Mouse (Mus musculus): Measurements from ENCODE around the gene Atp6ap1.
A peak's percentile ranks its signal among the peaks of the same experiment; 100 is the strongest.

Atp6ap1 gene

DNA sequence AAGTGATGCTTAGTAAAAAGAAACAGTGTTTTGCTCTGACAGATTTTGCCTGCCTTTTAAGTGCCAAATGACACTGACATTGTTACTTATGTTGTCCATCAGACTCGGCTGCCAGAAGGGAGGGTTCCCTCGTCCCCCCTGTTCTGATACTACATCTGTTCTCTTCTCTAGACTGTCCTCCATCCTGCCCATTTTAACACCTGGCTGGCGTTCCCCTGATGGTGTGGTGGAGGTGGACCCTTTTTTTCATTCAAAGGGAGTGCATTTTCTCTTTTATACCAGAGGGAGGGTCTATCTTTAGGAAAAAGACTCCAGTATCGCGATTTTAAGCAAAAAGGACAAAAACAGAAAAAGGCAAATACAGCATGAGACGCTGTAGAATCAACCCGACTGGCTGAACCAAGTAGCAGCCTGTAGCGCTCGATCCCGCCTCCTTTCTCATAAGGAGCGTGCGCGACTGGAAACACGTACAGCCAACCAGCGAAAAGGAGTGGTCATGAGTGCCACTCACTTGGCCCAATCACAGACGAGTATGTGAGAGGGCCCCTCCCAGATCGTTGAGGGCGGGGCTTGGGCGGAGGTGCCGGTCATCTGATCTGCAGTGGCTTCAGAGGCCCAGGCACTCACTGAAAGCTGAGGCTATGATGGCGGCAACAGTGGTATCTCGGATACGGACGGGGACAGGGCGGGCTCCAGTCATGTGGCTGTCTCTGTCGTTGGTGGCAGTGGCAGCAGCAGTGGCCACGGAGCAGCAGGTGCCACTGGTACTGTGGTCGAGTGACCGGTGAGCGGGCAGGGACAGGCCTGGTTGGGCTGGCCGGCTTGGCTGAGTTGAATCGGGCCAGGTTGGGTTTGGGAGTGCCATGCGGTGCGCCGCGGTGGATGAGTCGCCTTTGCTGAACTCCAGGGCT, at the start of gene Atp6ap1:
TSS of gene Atp6ap1 (plus strand) at position 560 of the 911 bp plus-strand sequence.
- DNase-seq (ENCODE audit: extremely low read depth, low read depth) = peak; percentile 96

DNA sequence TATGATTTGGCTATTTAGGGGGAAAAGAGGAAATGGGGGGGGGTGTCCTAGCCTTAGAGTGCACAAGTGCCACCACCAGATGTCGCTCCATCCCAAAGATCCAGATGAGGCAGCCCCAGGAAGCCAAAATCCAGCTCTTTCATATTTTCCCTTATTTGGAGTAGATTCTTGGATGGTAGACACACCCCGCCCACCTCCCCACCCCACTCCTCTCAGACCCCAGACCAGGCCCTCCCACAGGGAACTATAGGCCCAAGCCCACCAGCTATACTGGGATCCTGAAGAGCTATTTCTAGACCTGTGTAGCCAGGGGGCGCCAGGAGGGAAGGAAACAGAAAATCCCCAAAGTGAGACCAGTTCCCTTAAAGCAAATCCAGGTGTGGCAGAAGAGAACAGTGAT, 48.2 kb upstream of the Atp6ap1 start:
- no peak for DNase-seq (ENCODE audit: extremely low read depth, low read depth)

DNA sequence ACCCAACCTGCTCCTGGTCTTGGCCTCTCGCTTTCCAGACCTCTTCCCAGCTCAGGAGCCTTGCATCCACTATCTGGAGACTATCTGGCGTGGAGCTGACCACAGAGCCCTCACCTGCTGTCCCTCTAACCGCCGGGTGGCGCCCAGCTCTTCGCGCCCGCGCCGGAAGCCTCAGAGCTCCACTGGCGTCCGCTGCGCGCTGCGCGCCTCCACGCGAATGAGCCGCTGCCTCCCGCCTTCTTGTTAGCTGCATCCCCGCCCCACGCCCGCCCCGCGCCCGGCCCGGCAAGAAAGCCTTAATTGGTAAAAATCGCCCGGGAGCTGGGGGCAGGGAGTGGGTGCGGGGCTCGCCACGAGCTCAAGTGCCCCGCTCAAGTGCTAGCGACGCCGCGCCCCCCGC, 47.3 kb upstream of the Atp6ap1 start, which contains the start of gene Flna:
TSS of gene Flna (minus strand) at position 206 of the 400 bp plus-strand sequence.
- DNase-seq (ENCODE audit: extremely low read depth, low read depth) = no peak

DNA sequence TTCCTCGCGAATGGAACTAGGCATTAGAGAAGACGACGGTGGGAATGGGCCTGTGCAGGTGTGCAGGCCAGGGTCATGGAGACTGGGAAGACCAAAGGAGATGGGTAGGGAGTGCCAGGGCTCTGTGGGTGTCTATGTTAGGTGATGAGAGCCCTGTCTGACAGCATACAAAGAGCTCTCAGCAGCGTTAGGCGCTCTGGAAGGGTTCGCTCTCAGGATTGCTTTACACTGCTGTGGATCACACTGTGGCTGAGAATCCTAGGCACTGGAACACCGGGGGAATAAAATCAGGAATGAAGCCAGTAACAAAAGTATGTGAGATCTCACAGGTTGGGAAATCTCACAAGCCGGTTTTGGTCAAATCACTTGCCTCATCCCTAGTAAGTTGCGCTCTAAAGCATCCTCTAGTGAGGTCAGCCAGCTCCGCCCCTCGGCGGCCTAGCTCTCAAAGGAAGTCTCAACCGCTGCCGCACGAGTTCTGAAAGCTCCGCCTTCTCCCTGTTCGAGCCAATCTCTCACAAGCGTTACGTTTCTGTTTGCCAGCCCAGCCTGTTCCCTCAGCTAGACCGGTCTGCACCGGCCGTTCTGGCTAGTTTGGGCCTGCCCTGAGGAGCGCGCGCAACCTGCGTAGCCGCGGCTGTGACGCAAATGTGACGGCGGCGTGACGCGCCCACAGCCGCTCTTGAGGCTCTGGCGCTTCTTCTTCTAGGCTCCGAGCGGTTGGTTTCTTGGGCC, 42.6 kb upstream of the Atp6ap1 start, which contains the start of gene Emd:
TSS of gene Emd (plus strand) at position 535 of the 735 bp plus-strand sequence.
- DNase-seq (ENCODE audit: extremely low read depth, low read depth) = peak; percentile 98

DNA sequence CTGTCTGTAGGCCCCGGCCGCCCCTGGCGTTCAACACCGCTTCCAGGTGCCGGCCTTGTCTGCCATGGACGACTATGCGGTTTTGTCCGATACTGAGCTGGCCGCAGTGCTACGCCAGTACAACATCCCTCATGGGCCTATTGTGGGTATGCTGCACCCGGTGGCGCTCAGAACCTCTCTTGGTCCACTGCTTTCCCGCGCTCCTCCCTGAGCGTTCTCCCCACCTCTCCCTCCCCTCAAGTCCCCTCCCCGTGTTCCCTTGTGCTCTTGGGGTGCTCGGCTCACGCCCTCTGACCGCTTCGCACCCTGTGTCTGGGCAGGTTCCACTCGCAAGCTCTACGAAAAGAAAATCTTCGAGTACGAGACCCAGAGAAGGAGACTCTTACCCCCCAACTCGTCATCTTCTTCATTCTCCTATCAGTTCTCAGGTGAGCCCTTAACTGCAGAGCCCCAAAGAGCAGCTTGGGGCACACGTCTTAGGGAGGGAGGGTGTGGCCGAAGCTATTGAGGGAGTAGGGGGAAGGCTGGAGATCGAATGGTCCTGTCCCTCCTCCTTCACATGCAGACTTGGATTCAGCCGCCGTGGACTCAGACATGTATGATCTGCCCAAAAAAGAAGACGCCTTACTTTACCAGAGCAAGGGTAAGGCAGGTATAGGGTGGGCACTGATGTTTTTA, 41.9 kb upstream of the Atp6ap1 start:
- no peak for DNase-seq (ENCODE audit: extremely low read depth, low read depth)

DNA sequence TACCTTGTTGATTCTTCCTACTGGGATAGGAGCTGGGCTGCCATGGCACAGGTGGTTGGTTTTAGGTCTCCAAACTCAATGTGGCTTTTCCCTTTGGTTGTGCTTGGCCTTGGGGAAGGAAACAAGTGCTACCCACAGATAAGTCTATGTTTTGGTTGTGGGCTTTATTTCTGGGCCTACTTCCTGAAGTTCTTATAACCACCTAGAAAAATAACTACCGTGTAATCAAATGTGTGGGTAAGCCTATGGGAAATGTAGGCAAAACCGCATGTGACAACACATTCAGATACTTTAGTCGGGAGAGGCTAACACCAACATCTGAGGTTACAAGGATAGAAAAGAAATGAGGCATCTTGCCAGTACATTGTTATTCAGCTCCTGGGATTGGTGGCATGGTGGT, 39.2 kb upstream of the Atp6ap1 start:
- DNase-seq (ENCODE audit: extremely low read depth, low read depth) = peak; percentile 70

DNA sequence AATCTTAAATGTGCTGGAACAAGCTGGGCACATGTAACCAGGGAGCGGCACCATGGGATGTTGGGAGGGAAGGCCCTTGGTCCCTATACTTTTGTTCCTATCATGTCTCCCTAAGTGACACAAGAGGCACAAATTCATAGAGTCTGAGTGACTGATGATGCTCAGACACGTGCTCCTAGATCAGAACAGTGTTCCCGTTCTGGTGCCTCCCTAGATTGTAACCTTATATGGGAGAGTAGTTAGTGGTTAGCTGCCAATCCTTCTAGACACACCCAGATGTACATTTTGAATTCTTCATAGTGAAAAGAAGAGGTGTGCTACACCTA, 27.2 kb upstream of the Atp6ap1 start:
- DNase-seq (ENCODE audit: extremely low read depth, low read depth) = no peak

DNA sequence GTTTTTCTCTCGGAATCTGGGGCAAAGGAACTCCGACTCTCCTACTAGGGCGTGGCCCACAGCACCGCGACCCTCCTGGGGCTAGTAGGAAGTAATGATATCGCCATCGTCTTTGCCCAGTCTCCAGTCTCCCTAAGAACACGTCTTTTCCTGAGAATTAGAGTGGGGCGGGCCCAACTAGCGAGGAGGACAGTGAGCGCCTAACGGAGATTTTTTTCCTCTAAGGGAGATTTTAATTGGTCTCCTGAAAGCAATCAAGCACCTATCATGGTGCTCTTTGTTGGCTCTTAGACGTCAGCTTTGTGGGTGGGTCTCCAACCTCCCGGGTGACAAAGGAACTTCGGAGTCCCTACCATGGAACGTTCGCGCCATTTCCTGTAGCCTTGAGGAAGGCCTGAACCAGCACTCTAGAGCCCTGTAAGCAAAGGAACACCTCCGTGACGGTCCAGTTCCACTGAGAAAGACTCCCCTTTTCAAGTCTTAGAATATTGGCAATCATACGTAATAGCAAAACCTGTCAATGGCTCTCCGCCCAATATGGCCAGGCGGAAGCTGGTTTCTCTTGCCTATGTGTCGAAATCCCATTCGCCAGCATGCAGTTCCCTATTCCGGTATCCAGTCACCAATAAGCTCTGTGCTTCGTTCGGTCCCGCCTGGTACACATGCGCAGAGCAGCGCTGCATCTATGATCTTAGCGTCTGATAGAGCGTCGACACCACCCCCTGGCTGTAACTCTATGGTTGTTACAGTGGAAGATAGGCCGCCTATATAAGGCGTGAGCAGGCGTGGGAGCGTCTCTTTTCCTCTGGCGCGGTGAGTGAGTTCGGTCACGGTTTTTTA, 26.6 kb upstream of the Atp6ap1 start, which contains the start of gene Rpl10:
TSS of gene Rpl10 (plus strand) at position 751 of the 840 bp plus-strand sequence.
- DNase-seq (ENCODE audit: extremely low read depth, low read depth) = peak; percentile 99

DNA sequence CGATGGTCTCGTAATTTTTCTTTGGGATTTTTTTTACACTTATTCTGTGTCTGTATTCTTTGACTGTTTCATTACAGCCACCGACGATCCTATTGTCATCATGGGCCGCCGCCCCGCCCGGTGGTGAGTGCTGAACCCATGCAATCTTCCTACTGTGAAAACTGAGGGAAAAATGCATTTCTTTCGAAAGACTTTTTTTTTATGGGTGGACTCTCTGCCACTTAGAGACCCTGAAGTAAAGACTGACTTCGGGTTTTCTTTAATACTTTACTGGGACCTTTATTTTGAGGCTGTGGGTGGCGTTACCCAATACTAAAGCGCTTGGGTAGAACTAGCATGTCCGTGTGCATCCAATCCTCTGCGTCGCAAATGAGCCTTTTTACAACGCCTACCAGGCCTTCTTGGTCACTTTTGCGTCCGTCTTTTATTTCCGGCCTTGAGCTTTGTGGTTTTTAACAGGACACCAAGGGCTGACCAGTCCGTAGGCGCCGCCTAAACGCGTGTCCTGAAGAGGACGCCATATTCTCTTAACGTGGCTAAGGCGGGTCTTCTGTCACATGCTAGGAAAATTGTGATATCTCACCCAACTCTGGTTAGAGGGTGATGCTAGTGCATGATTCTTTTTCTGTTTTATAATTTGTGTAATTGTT, 25.9 kb upstream of the Atp6ap1 start:
- DNase-seq (ENCODE audit: extremely low read depth, low read depth) = no peak

DNA sequence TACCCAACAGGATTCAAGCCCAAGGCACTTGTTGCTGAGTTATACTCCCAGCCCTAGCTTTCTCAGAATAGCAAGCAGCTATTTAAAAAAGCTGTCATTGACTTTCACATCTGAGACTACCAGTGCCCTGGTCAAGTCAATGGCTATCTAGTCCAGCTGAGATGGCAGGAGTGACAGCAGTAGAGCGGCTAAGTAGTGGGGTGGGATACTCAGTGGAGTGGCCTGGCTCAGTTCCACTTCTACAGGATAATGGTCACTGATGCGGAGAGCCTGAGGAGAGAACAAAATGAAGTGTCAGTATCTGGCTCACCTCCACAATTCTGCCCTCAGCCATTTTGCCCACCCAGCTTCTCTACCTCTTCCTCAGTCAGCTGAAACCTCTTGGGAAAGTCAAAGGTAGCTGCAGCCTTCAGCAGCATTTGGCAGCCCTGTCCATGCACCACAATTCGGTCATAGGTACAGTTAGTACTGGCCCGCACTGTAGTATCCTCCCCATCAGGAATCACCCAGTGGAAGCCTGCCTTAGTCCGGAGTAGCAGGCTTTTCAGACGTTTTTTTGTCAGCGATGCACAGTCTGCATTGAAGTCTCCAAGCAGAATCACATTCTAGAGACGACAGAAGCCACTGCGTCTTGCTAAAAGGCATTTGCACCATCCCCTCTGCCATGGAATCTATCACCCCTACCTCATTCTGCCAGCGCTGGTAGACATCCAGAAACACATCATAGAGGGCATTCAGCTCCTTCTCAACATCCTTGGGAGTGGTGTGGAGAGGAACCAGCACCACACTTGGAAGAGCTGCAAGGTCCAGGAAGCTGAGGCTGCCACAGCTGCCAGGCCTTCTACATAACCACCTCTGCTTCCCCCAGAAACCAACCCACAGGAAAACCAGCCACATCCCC, 23.2 kb upstream of the Atp6ap1 start:
- no peak for DNase-seq (ENCODE audit: extremely low read depth, low read depth)

DNA sequence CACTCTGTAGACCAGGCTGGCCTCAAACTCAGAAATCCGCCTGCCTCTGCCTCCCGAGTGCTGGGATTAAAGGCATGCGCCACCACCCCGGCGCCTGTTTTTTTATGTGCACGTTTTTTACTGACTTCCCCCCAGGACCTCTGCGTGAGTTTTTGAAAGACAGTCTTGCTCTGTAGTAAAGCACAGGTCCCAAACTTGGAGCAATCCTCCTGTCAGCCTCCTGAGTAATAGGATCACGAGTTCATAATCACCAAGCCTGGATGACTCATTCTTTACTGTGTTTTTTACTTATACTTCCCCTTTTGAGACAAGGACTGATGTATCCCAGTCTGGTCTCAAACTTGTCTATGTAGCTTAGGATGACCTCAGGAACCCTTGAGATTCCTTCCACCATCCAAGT, 19.0 kb upstream of the Atp6ap1 start:
- peak; percentile 93 for DNase-seq (ENCODE audit: extremely low read depth, low read depth)

DNA sequence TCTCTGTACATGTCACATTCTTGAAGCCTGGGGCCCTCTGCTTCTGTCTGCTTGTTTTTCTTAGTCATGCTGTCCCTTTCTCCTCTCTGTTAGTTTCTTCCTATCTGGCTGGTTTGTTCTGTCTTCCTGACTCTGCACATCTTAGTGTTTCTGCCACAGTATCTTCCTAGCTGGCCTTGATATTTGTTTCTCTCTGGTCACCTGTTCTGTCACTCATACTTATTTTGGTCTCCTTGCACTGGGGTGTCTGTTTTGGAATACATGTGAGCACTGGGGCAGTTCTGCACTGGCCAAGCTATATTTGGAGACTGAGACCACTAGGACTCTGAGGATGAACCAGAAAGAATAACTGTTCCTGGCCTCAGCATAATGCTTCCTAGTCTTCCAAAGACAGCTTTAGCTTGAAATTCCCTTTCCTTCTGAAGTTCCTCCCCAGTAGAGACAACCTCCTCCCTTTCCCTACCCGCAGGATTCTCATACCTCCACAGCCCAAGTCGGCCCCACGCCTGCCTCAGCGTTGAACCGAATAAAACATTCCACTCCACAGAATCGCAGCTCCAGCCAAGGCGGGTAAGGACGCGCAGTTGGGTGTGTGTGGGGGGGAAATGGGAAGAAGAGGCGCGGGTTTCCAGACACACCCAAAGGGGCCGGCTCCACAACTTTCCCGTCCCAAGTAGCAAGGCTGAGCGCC, 15.7 kb upstream of the Atp6ap1 start:
- no peak for DNase-seq (ENCODE audit: extremely low read depth, low read depth)

DNA sequence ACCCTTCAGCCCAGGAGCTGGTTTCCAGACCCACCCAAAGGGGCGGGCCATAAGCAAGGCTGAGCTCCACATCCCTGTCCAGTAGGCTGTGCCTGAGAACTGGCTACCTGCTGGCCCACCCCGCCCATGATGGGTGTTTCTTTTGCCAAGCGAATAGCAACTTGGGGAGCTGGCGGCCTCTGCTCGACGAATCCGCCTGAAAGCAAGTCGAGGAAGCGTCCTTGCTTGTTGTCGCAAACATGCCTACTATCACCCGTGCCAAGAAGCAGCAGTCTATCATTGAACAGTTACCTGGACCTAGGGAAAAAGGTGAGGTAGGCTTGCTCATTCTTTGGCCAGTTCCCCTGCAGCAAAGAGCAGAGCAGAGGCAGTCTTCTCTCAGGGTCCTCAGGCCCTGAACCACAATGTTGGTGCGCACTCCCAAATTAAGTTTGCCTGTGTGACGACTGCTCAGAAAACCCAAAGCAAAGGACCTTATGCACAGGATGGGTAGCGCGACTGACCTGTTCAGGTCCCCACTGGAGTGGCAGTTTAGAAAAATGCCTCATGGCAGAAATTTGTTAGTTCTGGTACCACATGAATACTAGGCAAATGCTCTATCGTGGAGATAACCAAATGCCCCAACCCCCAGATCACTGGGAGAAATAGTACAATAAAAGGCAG, 15.0 kb upstream of the Atp6ap1 start, which contains the start of the genes Taz and Dnase1l1:
TSS of gene Taz (plus strand) at position 181 of the 663 bp plus-strand sequence.
TSS of gene Dnase1l1 (minus strand) at position 606 of the 663 bp plus-strand sequence.
- peak; percentile 92 for DNase-seq (ENCODE audit: extremely low read depth, low read depth)

DNA sequence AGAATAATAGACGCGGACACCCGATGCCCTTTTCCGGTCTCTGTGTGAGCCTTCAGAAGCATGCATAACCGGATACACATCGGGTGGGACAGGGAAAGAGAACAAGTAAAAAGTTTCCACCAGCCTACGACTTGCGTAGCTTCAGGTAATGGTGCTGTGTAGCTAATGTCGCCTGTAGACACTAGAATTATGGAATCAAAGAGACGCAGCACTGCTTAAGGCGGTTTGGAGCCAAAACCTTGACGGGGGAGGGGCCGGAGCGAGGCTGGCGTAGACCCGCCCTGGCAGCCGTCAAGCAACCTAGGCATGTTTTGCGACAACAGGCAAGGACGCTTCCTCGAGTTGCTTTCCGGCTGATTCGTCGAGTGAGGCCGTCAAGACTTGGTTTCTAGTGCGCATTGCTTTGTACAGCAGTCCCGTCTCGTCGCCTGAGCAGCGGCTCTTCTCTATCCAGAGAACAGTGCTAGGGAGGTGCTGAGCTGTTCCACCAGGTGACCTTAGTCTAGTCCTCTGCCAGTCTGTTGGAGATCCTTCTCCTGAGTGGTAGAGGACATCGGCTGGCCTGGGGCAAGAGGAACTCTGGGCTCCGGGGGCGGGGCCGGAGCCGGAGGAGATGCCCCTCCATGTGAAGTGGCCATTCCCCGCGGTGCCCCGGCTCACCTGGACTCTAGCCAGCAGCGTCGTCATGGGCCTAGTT, 14.4 kb upstream of the Atp6ap1 start:
- DNase-seq (ENCODE audit: extremely low read depth, low read depth) = peak; percentile 89

DNA sequence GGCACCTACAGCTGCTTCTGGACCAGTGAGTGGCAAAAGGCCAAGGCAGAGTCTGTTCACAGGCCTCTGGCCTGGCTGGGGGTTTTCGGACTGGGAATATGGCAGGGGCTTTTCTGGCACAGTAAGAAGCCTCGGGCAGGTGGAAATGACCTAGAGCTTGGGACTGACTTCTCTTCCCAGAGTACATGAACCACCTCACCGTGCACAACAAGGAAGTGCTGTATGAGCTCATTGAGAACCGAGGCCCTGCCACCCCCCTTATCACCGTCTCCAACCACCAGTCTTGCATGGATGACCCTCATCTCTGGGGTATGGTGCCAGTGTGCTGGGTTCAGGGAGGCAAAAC, 13.8 kb upstream of the Atp6ap1 start:
- no peak for DNase-seq (ENCODE audit: extremely low read depth, low read depth)

DNA sequence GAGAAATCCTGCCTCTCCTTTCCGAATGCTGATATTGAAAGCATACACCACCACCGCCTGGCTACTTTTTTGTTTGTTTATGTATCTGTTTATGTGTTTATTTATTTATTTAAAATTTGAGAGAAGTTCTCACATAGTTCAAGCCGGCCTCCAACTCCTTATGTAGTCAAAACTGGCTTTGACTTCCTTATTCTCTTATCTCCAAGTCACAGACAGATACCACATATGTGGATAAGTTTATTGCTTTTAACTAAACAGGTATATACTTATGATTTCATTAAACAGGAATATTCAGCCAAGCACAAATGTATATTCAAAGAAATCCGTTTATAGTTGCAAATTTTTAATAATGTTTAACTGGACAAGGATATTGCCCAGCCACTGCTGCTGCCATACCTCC, 3.5 kb upstream of the Atp6ap1 start:
- no peak for DNase-seq (ENCODE audit: extremely low read depth, low read depth)

DNA sequence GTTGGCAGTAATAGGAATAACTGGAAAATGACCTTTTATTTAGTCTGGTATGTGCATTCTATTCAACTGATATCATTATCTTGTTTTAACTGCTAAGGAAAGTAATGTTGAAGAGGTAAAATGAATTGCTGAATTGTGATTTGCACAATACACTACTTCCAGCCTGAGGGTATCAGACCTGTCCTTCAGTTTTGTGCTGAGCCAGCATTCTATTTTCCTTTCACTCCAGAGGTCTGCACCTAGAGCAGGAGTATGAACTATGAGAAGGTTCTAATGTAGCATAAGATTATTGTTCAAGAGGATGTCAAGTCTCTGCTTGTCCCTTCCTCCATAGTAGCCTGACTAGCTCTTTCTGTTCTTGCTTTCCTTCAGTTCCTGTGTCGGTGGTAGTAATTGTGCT, 1.5 kb downstream of the Atp6ap1 start:
- DNase-seq (ENCODE audit: extremely low read depth, low read depth) = no peak

All from MEL-GATA-1-ER (cell line).